Mouse (Mus musculus) forebrain, postnatal 0 days (tissue): Measurements from ENCODE around the gene Lgmn. TPM values are rescaled to one million over a fixed set of nuclear protein-coding genes. Genes with fewer than 3 reads are reported as not detected.
A peak's percentile ranks its signal among the peaks of the same experiment; 100 is the strongest.

Source experiments
- ATAC-seq: fragments of 200-750 bp; cut with Nextera tagmentation; 2 replicates; pipeline ENCODE4 v1.8.0; 2017; ENCODE audit warnings: mild to moderate bottlenecking, moderate library complexity
- DNase-seq: peaks from one replicate; pipeline ENCODE4 v3.0.0-alpha.2; 2015
- H3K27ac ChIP-seq: fragments of 300-500 bp; sonication (generic); 2 replicates; pipeline ENCODE4 v1.5.1; 2014; ENCODE audit warnings: low read depth, mild to moderate bottlenecking, antibody characterized with exemption, low read length, moderate library complexity, mixed read lengths
- H3K27me3 ChIP-seq: fragments of 300-500 bp; sonication (generic); 2 replicates; pipeline ENCODE4 v1.6.1; 2014; ENCODE audit warnings: mild to moderate bottlenecking, low read length, mixed read lengths; ENCODE audit not compliant: insufficient read depth
- H3K36me3 ChIP-seq: fragments of 300-500 bp; sonication (generic); 2 replicates; pipeline ENCODE4 v1.6.1; 2014; ENCODE audit warnings: mild to moderate bottlenecking, moderate library complexity; ENCODE audit not compliant: insufficient read depth
- H3K4me1 ChIP-seq: fragments of 300-500 bp; sonication (generic); 2 replicates; pipeline ENCODE4 v1.6.1; 2014; ENCODE audit warnings: antibody characterized with exemption; ENCODE audit not compliant: insufficient read depth
- H3K4me2 ChIP-seq: fragments of 300-500 bp; sonication (generic); 2 replicates; pipeline ENCODE4 v1.6.1; 2014; ENCODE audit warnings: low read depth, mild to moderate bottlenecking, moderate library complexity
- H3K4me3 ChIP-seq: fragments of 300-500 bp; sonication (generic); 2 replicates; pipeline ENCODE4 v1.5.1; 2014; ENCODE audit warnings: low read depth, low read length, mixed read lengths
- H3K9ac ChIP-seq: fragments of 300-500 bp; sonication (generic); 2 replicates; pipeline ENCODE4 v1.6.1; 2014; ENCODE audit warnings: mild to moderate bottlenecking
- H3K9me3 ChIP-seq: fragments of 300-500 bp; sonication (generic); 2 replicates; pipeline ENCODE4 v1.6.1; 2016; ENCODE audit warnings: low read length
- CTCF ChIP-seq: sonication (generic); IDR thresholded peaks from 2 replicates; pipeline ENCODE4 v1.5.1; 2016; ENCODE audit warnings: antibody characterized with exemption, control low read depth, low read depth
- WGBS: fragments of 180-500 bp; shearing (Covaris S2); extraction: QIAGEN DNeasy Blood & Tissue Kit; methylation state at CpG from one replicate; pipeline ENCODE4 v1.1.7; 2014; 5-methylcytosine and 5-hydroxymethylcytosine counted together
- polyA plus RNA-seq: library from polyadenylated mRNA; unstranded; fragments of >200 nt; fragmentation: Nextera tagmentation; extraction: Ambion mirVana; gene quantifications from 2 replicates; pipeline ENCODE4 v1.2.1, GENCODE M21; 2015
- total RNA-seq: library from RNA; depleted of rRNA; stranded (reverse); fragments of >200 nt; gene quantifications from 2 replicates; pipeline ENCODE4 v1.2.3, GENCODE M21; 2014; rRNA removed

Lgmn gene
- total and polyA plus RNA-seq, 2 experiments from 2014 or later: 88.1 to 139 TPM

- H3K4me1 ChIP-seq: no peaks in the 10 kb centered on the region
- H3K9ac ChIP-seq: no peak overlapping the region
- H3K36me3 ChIP-seq: no peaks in the 10 kb centered on the region
- H3K27ac ChIP-seq: no peak overlapping the region
- ATAC-seq: no peak
- no peak overlapping the region for H3K4me3 ChIP-seq
- no peaks in the 10 kb centered on the region for H3K27me3 ChIP-seq
- DNase-seq: no peak
- H3K4me2 ChIP-seq: no peak overlapping the region
- H3K9me3 ChIP-seq: no peaks in the 10 kb centered on the region
- 92% methylated on average over 6 of the region's 6 CpGs for WGBS
- no peak for TF ChIP-seq CTCF
Observed at GRCm38 (mm10) chr12:102348447-102348846, 91.2 kb downstream of the Lgmn start.

DNA sequence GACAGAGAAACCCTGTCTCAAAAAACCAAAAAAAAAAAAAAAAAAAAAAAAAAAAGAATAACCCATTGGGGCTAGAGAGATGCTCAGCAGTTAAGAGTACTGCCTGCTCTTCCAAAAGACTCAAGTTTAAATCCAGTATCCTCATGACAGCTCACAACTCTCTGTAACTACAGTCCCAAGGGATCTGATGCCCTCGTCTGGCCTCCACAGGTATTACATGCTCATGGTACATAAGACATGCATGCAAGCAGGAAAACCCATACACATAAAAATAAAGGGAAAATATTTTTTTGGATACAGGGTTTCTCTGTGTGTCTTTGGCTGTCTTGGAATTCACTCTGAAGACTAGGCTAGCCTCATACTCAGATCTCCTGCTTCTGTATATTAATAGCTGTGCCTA lies 93.1 kb downstream of the Lgmn start:
- peak; percentile 43 for DNase-seq
- no peak overlapping the region for H3K4me3 ChIP-seq
- peak; percentile 27; the same call in 1 of the 2 replicates for ATAC-seq
- no peaks in the 10 kb centered on the region for H3K36me3 ChIP-seq
- H3K27ac ChIP-seq: no peak overlapping the region
- peak; percentile 68 for TF ChIP-seq CTCF
- H3K27me3 ChIP-seq: no peaks in the 10 kb centered on the region
- no peak overlapping the region for H3K4me2 ChIP-seq
- H3K4me1 ChIP-seq: no peaks in the 10 kb centered on the region
- no peak overlapping the region for H3K9ac ChIP-seq
- 5% methylated on average over 1 of the region's 1 CpGs for WGBS
- no peaks in the 10 kb centered on the region for H3K9me3 ChIP-seq

DNA sequence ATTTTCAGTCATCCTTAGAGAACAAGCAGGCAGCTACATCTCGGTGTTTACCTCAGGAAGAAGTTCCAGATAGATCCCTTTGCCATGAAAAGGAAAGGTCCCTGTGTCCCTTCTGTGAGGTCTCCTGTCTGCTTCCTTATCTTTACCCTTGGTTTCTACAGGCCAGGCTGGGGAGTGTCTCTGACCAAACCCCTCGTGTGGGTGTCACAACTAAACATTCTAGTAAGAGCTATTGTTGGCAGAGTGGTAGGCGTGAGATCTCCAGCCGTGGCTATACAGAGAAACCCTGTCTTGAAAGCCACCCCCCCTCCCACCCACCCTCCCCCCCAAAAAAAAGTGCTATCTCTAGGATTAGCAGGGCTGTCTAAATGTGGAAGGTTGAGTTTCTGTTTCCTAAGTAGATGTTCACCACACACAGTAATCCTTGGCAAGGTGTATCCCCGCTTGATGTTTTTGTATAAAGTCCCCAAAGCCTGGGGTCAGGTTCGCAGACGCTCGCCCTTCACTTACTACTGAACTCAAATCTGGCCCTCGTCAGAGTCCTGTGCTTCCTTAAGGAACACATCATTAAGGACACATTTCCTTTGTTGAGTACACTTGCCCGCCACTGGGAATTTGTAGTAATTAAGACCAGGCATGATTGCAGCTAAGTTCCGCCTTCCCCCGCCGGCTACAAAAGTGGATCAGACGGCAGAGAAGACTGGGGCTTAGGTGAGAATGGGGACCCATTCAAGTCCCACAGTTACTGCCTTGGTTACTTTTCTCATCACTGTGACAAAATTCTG lies 94.4 kb downstream of the Lgmn start:
- no peak overlapping the region for H3K9ac ChIP-seq
- no peak overlapping the region for H3K4me3 ChIP-seq
- H3K9me3 ChIP-seq: no peaks in the 10 kb centered on the region
- no peak for ATAC-seq
- WGBS: 61% methylated on average over 14 of the region's 14 CpGs
- no peaks in the 10 kb centered on the region for H3K27me3 ChIP-seq
- H3K36me3 ChIP-seq: no peaks in the 10 kb centered on the region
- no peak overlapping the region for H3K27ac ChIP-seq
- no peak for TF ChIP-seq CTCF
- H3K4me2 ChIP-seq: no peak overlapping the region
- no peak for DNase-seq
- H3K4me1 ChIP-seq: no peaks in the 10 kb centered on the region

Other genes with a start within 250 kb of the Lgmn start
- 1.3 and 3.3 TPM in 2 replicates for gene Rin3, start 156.8 kb downstream of the Lgmn start, total RNA-seq
- 1.5 and 1.9 TPM in 2 replicates for gene Rin3, start 156.8 kb downstream of the Lgmn start, polyA plus RNA-seq
- 28.9 and 34.9 TPM in 2 replicates for gene Golga5, start 29.3 kb upstream of the Lgmn start, total RNA-seq
- gene Golga5, start 29.3 kb upstream of the Lgmn start, polyA plus RNA-seq: 24.4 and 25.6 TPM in 2 replicates
- gene Chga, start 115.2 kb upstream of the Lgmn start, total RNA-seq: 108 and 123 TPM in 2 replicates
- 130 and 171 TPM in 2 replicates for gene Chga, start 115.2 kb upstream of the Lgmn start, polyA plus RNA-seq